Mouse (Mus musculus) CH12.LX (cell line): Measurements from ENCODE around the gene Xrra1. TPM values are rescaled to one million over a fixed set of nuclear protein-coding genes. Genes with fewer than 3 reads are reported as not detected.

ENCODE experiments used
- DNase-seq: peaks from one replicate; pipeline ENCODE4 v3.0.0-alpha.2; 2013; ENCODE audit errors: extremely low read depth
- H3K27ac ChIP-seq: 2 replicates; pipeline ENCODE4 v1.5.1; 2012; ENCODE audit warnings: low read depth, mild to moderate bottlenecking, control low read depth, moderate library complexity; ENCODE audit not compliant: insufficient read depth
- H3K27me3 ChIP-seq: replicated peaks from 2 replicates; pipeline ENCODE3; 2012; ENCODE audit warnings: inconsistent platforms
- H3K36me3 ChIP-seq, 2 experiments: replicated peaks in 1 of 2; 2 replicates each; pipeline versions ENCODE3 to v1.6.1; 2012; ENCODE audit warnings: inconsistent platforms in 1 of 2, low read length in 1 of 2, mild to moderate bottlenecking in 1 of 2, mixed read lengths in 1 of 2, moderate library complexity in 1 of 2; ENCODE audit not compliant: control insufficient read depth in 1 of 2, insufficient read depth in 1 of 2
- H3K4me1 ChIP-seq, 2 experiments: 2 replicates each; pipeline ENCODE4 v1.6.1; 2012; ENCODE audit warnings: inconsistent platforms in 1 of 2, moderate library complexity in 1 of 2; ENCODE audit not compliant: insufficient read depth in 2 of 2, control insufficient read depth in 1 of 2
- H3K4me2 ChIP-seq: 2 replicates; pipeline ENCODE4 v1.6.1; 2012; ENCODE audit warnings: low read depth, mild to moderate bottlenecking, control low read depth; ENCODE audit not compliant: poor library complexity, insufficient read depth, severe bottlenecking
- H3K4me3 ChIP-seq, 3 experiments: fragments of 150-350 bp in 1 of 3; sonication (generic) in 1 of 3; replicated peaks in 1 of 3; 2 replicates each; pipeline versions ENCODE3 to v1.5.1; 2011 to 2012; ENCODE audit warnings: low read depth in 2 of 3, low read length in 2 of 3, mild to moderate bottlenecking in 2 of 3, moderate library complexity in 2 of 3, control low read depth in 1 of 3, improper control_type of control experiment in 1 of 3, inconsistent platforms in 1 of 3, mixed read lengths in 1 of 3; ENCODE audit not compliant: poor library complexity in 1 of 3
- H3K79me2 ChIP-seq: replicated peaks from 2 replicates; pipeline ENCODE4 v1.6.1; 2012; ENCODE audit warnings: mild to moderate bottlenecking, moderate library complexity; ENCODE audit not compliant: control insufficient read depth, poor library complexity, insufficient read depth, severe bottlenecking; ENCODE audit errors: extremely low read depth
- H3K9ac ChIP-seq: 2 replicates; pipeline ENCODE4 v1.6.1; 2012; ENCODE audit warnings: low read depth, mild to moderate bottlenecking, control low read depth, moderate library complexity; ENCODE audit not compliant: insufficient read depth
- H3K9me3 ChIP-seq: replicated peaks from 2 replicates; pipeline ENCODE3; 2012; ENCODE audit warnings: low read length, inconsistent platforms, mixed read lengths
- CHD1 ChIP-seq: IDR thresholded peaks from 2 replicates; pipeline ENCODE4 v1.6.1; 2012; ENCODE audit warnings: low read depth, low read length, improper control_type of control experiment, inconsistent platforms
- CTCF ChIP-seq, 2 experiments: IDR thresholded peaks in 1 of 2; conservative IDR thresholded peaks in 1 of 2; 2 replicates each; pipeline ENCODE4 v1.5.1; 2011 to 2012; ENCODE audit warnings: low read depth in 2 of 2, low read length in 2 of 2, improper control_type of control experiment in 1 of 2, inconsistent platforms in 1 of 2, mild to moderate bottlenecking in 1 of 2, moderate library complexity in 1 of 2
- ELF1 ChIP-seq: IDR thresholded peaks from 2 replicates; pipeline ENCODE4 v1.6.1; 2014; ENCODE audit warnings: low read depth, mild to moderate bottlenecking, inconsistent platforms, low read length, improper control_type of control experiment
- ETS1 ChIP-seq: conservative IDR thresholded peaks from 2 replicates; pipeline ENCODE4 v1.6.1; 2012; ENCODE audit warnings: low read depth, mild to moderate bottlenecking, inconsistent platforms, low read length, improper control_type of control experiment, moderate library complexity
- GABPA ChIP-seq: IDR thresholded peaks from 2 replicates; pipeline ENCODE4 v1.6.1; 2012; ENCODE audit warnings: low read depth, low read length, improper control_type of control experiment, inconsistent platforms; ENCODE audit not compliant: insufficient replicate concordance
- IRF4 ChIP-seq: IDR thresholded peaks from 2 replicates; pipeline ENCODE4 v1.6.1; 2014; ENCODE audit warnings: low read depth, mild to moderate bottlenecking, inconsistent platforms, low read length, improper control_type of control experiment
- JUN ChIP-seq: IDR thresholded peaks from 2 replicates; pipeline ENCODE4 v1.6.1; 2011; ENCODE audit warnings: low read depth, mild to moderate bottlenecking, low read length, improper control_type of control experiment, moderate library complexity; ENCODE audit not compliant: insufficient read depth
- JUND ChIP-seq: conservative IDR thresholded peaks from 2 replicates; pipeline ENCODE4 v1.6.1; 2011; ENCODE audit warnings: low read depth, low read length, improper control_type of control experiment
- KAT2A ChIP-seq: IDR thresholded peaks from 2 replicates; pipeline ENCODE4 v1.6.1; 2012; ENCODE audit warnings: low read length, improper control_type of control experiment, inconsistent platforms; ENCODE audit not compliant: insufficient replicate concordance
- MAFK ChIP-seq: IDR thresholded peaks from 2 replicates; pipeline ENCODE4 v1.6.1; 2011; ENCODE audit warnings: low read length, improper control_type of control experiment; ENCODE audit not compliant: insufficient replicate concordance
- MAZ ChIP-seq: IDR thresholded peaks from 2 replicates; pipeline ENCODE4 v1.6.1; 2012; ENCODE audit warnings: low read depth, mild to moderate bottlenecking, inconsistent platforms, low read length, improper control_type of control experiment, moderate library complexity
- MEF2A ChIP-seq: IDR thresholded peaks from 2 replicates; pipeline ENCODE4 v1.6.1; 2014; ENCODE audit warnings: low read depth, mild to moderate bottlenecking, inconsistent platforms, low read length, improper control_type of control experiment, borderline replicate concordance
- MXI1 ChIP-seq: IDR thresholded peaks from 2 replicates; pipeline ENCODE4 v1.6.1; 2011; ENCODE audit warnings: mild to moderate bottlenecking, low read depth, low read length, improper control_type of control experiment
- NELFE ChIP-seq: IDR thresholded peaks from 2 replicates; pipeline ENCODE4 v1.6.1; 2011; ENCODE audit warnings: low read depth, low read length, improper control_type of control experiment
- PAX5 ChIP-seq: IDR thresholded peaks from 2 replicates; pipeline ENCODE4 v1.6.1; 2012; ENCODE audit warnings: low read length, inconsistent platforms, mixed read lengths
- POLR2A ChIP-seq: IDR thresholded peaks from 2 replicates; pipeline ENCODE4 v1.6.1; 2011; ENCODE audit warnings: low read depth, mild to moderate bottlenecking, improper control_type of control experiment, low read length
- RCOR1 ChIP-seq: conservative IDR thresholded peaks from 2 replicates; pipeline ENCODE4 v1.6.1; 2012; ENCODE audit warnings: low read depth, mild to moderate bottlenecking, inconsistent platforms, low read length, improper control_type of control experiment
- TBP ChIP-seq: conservative IDR thresholded peaks from 2 replicates; pipeline ENCODE4 v1.6.1; 2011; ENCODE audit warnings: low read depth, low read length, improper control_type of control experiment
- USF1 ChIP-seq: IDR thresholded peaks from 2 replicates; pipeline ENCODE4 v1.6.1; 2014; ENCODE audit warnings: low read depth, mild to moderate bottlenecking, inconsistent platforms, low read length, improper control_type of control experiment
- USF2 ChIP-seq: conservative IDR thresholded peaks from 2 replicates; pipeline ENCODE4 v1.6.1; 2011; ENCODE audit warnings: low read depth, low read length, improper control_type of control experiment
- ZC3H11A ChIP-seq: IDR thresholded peaks from 2 replicates; pipeline ENCODE4 v1.6.1; 2012; ENCODE audit warnings: low read depth, mild to moderate bottlenecking, inconsistent platforms, low read length, improper control_type of control experiment
- ZKSCAN1 ChIP-seq: IDR thresholded peaks from 2 replicates; pipeline ENCODE4 v1.6.1; 2012; ENCODE audit warnings: low read depth, inconsistent platforms, low read length, improper control_type of control experiment, borderline replicate concordance
- ZNF384 ChIP-seq: IDR thresholded peaks from 2 replicates; pipeline ENCODE4 v1.6.1; 2012; ENCODE audit warnings: low read depth, low read length, improper control_type of control experiment, inconsistent platforms
- dilution Hi-C: fragments of 300-500 bp; cut with MboI; formaldehyde crosslinking; loops from 2 replicates; pipeline ENCODE4 v1.14.3; 2020; ENCODE audit warnings: low sequenced_read_pairs; ENCODE audit not compliant: extremely low pct_unique_long_range_greater_than_20kb, extremely low pct_ligation_motif_present
- in situ Hi-C: fragments of 300-500 bp; cut with MboI; formaldehyde crosslinking; loops from 3 replicates; pipeline ENCODE4 v1.14.3; 2019; ENCODE audit warnings: low sequenced_read_pairs, low pct_ligation_motif_present, low pct_unique_long_range_greater_than_20kb, mixed read lengths
- polyA plus RNA-seq: library from polyadenylated mRNA; unstranded; fragments of >175 nt; gene quantifications from 2 replicates; pipeline ENCODE4 v1.2.1, GENCODE M21; 2012; ENCODE audit warnings: low read depth; ENCODE audit not compliant: insufficient read length
- total RNA-seq, 2 experiments: library from RNA; depleted of rRNA; stranded (reverse); fragments of 300-350 nt in 1 of 2; fragments of >200 nt in 1 of 2; gene quantifications; 2 replicates each; pipeline ENCODE4 v1.2.3; 2012 to 2014

Xrra1 gene
- total and polyA plus RNA-seq, 3 experiments: 0.17 to 0.59 (median 0.49) TPM

DNA sequence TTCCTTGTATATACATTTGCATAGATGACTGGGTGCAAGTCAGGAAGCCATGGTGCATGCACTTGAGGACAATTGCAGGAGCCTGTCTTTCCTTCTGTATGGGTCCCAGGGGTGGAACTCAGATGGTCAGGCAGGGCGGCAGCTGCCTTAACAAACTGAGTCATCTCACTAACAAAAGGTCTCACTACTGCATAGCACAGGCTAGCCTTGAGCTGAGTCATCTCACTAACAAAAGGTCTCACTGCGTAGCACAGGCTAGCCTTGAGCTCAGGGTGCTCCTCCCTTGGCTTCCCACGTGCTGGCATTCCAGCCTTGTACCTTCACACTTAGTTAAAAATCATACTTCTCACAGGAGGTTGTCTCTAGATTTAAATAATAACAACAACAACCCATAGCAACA is 87.0 kb downstream of the Xrra1 start:
- no peak overlapping the region for H3K9ac ChIP-seq
- H3K27me3 ChIP-seq: no peaks in the 10 kb centered on the region
- H3K36me3 ChIP-seq: peaks cover 28 to 53% of the 10 kb centered on the region in 2 experiments
- dilution Hi-C loops: no loop called here
- H3K9me3 ChIP-seq: no peaks in the 10 kb centered on the region
- TF ChIP-seq IRF4: no peak
- no peak for TF ChIP-seq ZNF384
- no peak for TF ChIP-seq CTCF (conservative IDR thresholded peaks at IDR 0.05 in 1 of 2, IDR thresholded peaks at IDR 0.05 in 1 of 2; ENCODE audit: low read depth in 2 of 2, low read length in 2 of 2)
- no peak for TF ChIP-seq ZC3H11A
- TF ChIP-seq POLR2A: no peak
- no peak for TF ChIP-seq ETS1
- TF ChIP-seq GABPA: no peak
- no peak for TF ChIP-seq PAX5
- TF ChIP-seq USF2: no peak
- no peak for TF ChIP-seq CHD1
- peaks cover 0 to 18% of the 10 kb centered on the region in 2 experiments; a peak in 2 of 4 replicates for H3K4me1 ChIP-seq
- H3K27ac ChIP-seq: no peak overlapping the region
- no peak overlapping the region for H3K4me3 ChIP-seq
- DNase-seq: no peak
- H3K4me2 ChIP-seq: no peak overlapping the region
- in situ Hi-C loops: no loop called here
- H3K79me2 ChIP-seq: no peaks in the 10 kb centered on the region

GRCm38 (mm10) chr7:99946356-99946755 is 87.4 kb downstream of the Xrra1 start:
- Histone ChIP-seq H3K79me2 (no peaks in the 10 kb centered on the region), H3K4me1 (peaks cover 0 to 18% of the 10 kb centered on the region in 2 experiments; a peak in 2 of 4 replicates), H3K9ac (no peak overlapping the region), H3K4me2 (no peak overlapping the region), H3K27ac (no peak overlapping the region), H3K4me3 (no peak overlapping the region), H3K36me3 (peaks cover 28 to 52% of the 10 kb centered on the region in 2 experiments), H3K27me3 (no peaks in the 10 kb centered on the region), H3K9me3 (no peaks in the 10 kb centered on the region)
- no peak for DNase-seq
- dilution Hi-C loops (no loop called here), in situ Hi-C loops (no loop called here)
- TF ChIP-seq ELF1: no peak
- no peak for TF ChIP-seq ETS1
- TF ChIP-seq ZC3H11A: no peak
- no peak for TF ChIP-seq RCOR1
- no peak for TF ChIP-seq NELFE
- no peak for TF ChIP-seq USF1
- TF ChIP-seq MAZ: no peak
- no peak for TF ChIP-seq TBP
- TF ChIP-seq CHD1: no peak
- TF ChIP-seq MXI1: no peak
- TF ChIP-seq KAT2A: no peak
- no peak for TF ChIP-seq MAFK
- TF ChIP-seq GABPA: no peak
- TF ChIP-seq ZKSCAN1: no peak
- no peak for TF ChIP-seq MEF2A
- TF ChIP-seq IRF4: no peak
- TF ChIP-seq JUND: no peak
- no peak for TF ChIP-seq JUN
